Mouse (Mus musculus) spleen, embryonic (tissue): ENCODE results near the gene Mroh3.

Source experiments
- CTCF ChIA-PET: fragments of 350-600 bp; sonication (Branson Sonifier 250); formaldehyde crosslinking; loops from one replicate; lab custom pipeline; 2022; lab: Charles Lee

Gene Mroh3

DNA sequence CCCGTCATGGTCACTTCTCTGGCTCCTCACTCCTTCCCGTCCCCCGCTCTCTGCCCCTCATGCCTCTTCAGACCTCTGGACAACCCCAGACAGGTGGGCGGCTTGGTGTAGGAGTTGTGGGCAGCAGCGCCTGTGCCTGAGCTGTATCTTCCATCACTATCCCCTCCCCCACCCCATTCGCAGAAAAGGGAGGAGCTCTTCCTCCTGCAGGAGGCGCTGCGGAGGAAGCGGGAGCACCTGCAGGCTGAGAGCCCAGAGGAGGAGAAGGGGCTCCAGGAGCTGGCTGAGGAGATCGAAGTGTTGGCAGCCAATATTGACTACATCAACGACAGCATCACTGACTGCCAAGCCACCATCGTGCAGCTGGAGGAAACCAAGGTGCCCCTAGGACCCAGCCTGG lies 52.8 kb downstream of the Mroh3 start:
- CTCF ChIA-PET, result no interaction called here

- CTCF ChIA-PET, result interaction anchor here (0.6 kb wide), 2 partner anchors 12 to 113 kb away, joined by 3 to 5 read pairs; no protein-coding TSS in a partner anchor
Measured at GRCm38 (mm10) chr1:136156951-136157350, 55.7 kb downstream of the Mroh3 start.

DNA sequence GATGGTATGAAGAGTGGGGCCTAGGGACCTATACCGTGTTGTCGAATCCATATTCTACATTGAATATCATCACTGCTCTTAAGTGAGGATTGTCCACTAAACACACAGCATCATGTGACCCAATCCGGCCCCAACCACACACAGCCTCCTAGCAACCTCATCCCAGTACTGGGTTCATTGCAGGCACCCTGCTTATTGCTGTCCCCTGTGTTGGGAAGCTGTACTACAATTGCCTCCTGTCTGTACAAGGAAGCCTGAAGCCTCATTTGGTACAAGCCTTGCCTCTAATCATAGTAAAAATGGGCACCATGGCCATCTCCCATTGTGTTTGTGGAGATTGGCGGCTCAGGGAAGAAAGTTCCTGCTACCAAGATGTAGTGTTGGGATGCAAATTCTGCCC lies 56.3 kb downstream of the Mroh3 start:
- CTCF ChIA-PET, result no interaction called here

- CTCF ChIA-PET, result no interaction called here
Measured at GRCm38 (mm10) chr1:136151371-136151770, 61.3 kb downstream of the Mroh3 start.

DNA sequence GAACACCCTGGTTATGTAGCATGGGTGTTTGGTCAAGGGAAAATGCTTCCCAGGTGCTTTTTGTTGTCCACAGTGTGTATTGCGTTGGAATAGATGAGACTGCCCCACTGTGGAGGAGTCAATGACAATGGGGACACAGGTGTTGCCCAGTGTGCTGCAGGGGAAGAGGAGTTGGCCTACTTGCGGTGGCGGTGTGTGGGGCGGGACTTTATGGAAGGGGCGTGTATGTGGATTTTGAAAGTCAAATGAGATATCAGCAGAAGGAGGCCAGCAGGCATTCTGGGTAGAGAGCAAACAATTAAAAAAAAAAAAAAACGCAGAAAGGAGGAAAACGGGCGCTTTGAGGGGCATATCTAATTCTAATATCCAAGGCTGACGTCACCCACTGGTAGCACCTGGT lies 62.9 kb downstream of the Mroh3 start:
- CTCF ChIA-PET, result no interaction called here

- CTCF ChIA-PET, result no interaction called here
Measured at GRCm38 (mm10) chr1:136143514-136143913, 69.1 kb downstream of the Mroh3 start.

DNA sequence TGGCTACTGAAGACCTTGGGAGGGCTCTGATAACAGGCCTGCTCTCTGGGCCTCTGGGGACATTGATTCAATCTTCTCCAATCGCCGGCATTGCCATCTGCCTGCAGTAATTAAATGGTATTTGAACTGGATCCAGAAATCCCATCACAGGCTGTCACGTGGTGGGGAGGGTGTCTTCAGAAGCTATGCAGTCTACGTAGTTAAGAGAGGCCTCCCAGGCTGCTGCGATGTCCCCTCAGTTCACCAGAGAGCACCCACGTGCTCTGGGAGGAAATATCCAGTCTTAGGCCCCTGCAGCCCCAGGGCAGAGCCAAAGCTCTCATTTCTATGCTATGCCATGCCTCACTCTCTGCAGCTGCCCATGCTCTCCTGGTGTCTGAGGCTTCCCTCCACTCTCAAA lies 70.3 kb downstream of the Mroh3 start:
- CTCF ChIA-PET, result interaction anchor here (0.8 kb wide), 1 partner anchor 23 kb away, joined by 3 read pairs; no protein-coding TSS in a partner anchor

DNA sequence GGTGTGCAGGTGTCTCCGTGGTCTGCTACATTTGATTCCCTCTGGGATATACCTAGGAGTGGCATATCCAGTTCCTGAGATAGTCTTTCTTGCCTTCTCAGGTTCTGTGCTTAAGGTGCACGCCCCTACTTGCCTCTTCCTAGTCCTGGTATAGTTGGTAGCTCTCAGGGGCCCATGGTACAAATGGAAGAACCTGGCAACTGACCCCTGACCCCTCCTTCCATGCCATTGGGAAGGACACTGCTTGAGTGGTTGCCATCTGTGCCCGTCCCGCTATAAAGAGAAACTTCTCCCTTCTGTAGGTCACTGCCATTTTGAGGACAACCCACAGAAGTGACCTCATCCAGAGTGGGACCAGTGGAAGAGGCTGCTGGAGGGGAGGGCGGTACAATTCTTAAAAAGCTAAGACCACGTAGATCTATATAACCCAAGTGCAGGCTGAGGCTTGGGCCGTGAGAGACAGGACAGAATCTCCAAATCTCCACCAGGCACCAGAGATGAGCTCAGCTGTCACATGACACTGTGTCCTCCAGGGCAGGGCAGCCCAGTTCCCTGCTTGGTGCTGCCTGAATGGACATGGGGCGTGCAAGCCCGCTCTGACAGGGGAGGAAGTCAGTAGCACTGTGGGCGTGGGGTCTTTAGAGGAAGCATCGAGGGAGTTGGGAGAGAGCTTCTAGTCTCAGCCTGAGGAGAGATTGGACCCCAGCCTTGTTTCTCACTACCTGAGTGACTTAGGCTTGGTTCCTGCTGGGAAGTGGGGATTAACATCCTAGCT lies 71.3 kb downstream of the Mroh3 start:
- CTCF ChIA-PET, result interaction anchor here (0.8 kb wide), 1 partner anchor 24 kb away, joined by 3 read pairs; no protein-coding TSS in a partner anchor

DNA sequence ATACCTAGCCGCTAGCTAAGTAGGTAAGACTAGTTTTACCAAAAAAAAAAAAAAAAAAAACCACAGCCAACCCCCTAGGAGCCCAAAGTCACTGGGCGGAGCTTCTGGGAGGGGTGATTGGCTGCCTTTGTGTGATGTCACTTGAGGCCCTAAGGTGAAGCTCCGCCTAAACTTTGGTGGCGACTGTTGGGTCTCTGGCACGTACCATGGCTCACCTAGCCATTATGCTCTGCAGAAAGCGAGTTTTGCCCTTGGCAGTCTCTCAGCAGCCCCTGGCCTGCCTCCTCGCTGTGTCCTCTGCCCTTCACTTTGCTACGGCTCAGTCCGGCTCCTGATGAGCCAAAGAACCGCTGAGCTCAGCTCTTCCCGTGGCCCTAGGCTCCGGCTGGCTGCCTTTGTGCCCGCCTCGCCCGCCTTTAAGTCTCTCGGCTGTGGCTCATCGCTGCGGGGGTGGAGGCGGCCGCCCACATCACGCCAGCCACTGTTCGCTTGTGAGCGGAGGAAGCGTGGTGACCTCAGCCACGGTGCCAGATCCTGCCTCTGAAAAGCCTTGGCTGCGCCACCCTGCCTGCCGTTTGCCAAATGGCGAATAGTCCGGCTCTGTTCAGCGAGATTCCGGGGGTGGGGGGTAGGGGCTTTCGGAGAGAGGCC lies 72.5 kb downstream of the Mroh3 start:
- CTCF ChIA-PET, result interaction anchor here (1.6 kb wide), 1 partner anchor 10 kb away, joined by 8 read pairs; no protein-coding TSS in a partner anchor

DNA sequence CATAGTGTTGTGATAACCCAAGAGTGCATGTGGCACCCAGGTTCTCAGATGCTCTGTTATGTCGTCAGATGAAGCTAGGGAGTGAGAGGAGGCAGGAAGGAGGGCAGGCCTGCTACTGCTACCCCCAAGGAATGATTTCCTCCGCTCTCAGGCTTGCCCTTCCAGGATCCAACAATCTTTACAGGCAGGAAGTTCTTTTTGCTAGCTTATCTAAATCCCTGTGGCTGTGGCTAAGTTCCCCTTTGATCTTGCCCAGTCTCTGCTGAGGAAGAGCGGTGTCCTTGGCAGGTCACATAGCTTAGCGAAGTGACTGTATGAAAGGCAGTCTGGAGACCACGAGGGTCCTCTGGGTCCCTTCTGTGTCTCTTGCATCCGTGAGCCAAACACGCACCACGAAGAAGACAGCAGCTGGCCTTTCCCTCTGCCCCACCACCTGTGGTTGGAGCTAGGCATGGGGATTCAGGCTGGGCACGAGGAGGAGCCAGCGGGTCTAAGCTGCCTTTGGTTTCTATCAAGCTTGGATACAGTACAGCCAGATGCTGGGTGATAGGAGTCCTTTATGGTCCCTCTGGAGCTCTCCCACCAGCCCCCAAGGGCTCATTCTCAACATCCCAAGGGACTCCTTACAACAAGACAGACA lies 74.3 kb downstream of the Mroh3 start:
- CTCF ChIA-PET, result interaction anchor here (1.0 to 1.6 kb wide), 2 partner anchors 8 to 36 kb away, joined by 3 to 8 read pairs; no protein-coding TSS in a partner anchor

DNA sequence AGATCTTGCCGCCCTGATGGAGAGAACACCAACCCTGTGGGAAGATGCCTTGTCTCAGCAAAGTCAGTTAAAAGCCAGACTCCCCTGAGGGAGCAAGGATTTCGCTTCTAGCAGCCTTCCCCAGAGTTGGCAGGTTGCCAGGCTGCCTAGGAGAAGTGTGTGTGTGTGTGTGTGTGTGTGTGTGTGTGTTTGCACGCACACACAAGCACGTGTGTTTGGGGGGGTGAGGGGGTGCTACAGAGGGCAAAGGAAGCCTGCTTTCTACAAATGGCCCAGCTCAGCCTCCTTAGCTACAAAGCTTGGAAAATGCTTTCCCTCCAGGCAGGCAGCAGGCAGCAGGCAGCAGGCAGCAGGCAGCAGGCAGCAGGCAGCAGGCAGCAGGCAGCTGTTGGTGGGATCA lies 75.1 kb downstream of the Mroh3 start:
- CTCF ChIA-PET, result no interaction called here

GRCm38 (mm10) chr1:136137071-136137531 lies 75.5 kb downstream of the Mroh3 start:
- CTCF ChIA-PET, result no interaction called here

DNA sequence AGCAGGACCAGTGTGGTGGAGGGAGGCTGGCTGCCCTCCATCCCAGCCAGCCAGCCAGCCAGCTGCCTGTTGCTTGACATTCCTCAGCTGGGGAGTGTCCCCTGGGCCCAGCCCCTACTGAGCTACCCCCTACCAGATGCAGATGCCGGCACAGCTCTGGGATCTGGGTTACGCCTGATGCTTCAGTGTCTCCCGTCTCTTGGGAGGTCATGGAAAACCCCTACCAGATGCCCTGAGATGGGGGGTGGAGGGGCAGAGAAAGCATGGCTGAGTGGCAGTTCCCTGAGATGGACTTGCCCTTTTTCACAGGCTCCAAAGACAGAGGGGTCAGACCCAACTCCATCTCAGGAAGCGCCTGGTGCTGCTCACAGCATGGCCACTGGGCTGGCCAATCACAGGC lies 76.1 kb downstream of the Mroh3 start:
- CTCF ChIA-PET, result no interaction called here

DNA sequence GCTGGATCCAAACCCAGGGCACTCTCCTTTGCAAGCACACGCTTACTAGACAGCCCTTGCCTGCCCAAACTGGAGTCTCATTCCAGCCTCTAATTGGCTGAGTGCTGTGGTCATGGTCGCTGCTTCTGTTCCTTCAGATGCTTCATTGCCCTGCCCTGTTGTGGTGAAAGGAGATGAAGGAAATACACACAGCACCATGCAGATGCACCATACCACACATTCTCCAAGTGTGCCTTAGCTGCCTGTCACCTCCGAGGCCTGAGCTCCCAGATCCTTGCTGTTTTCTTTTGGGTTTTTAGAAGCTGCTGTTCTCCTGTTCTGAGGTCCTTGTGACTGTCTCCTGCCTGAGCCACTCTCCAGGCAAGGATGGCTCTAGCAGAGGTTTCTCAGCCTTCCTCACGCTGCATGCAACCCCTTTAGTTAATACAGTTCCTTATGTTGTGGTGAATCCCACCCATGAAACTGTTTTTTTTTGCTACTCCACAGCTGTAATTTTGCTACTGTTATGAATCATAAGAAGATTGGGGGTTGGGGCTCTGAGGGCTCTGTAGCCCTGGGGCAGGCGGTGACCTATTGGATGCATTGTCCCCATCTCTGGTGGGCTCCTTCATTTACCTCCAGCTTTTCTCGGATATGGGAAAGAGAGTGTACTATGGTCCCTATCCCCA lies 76.7 kb downstream of the Mroh3 start:
- CTCF ChIA-PET, result no interaction called here

DNA sequence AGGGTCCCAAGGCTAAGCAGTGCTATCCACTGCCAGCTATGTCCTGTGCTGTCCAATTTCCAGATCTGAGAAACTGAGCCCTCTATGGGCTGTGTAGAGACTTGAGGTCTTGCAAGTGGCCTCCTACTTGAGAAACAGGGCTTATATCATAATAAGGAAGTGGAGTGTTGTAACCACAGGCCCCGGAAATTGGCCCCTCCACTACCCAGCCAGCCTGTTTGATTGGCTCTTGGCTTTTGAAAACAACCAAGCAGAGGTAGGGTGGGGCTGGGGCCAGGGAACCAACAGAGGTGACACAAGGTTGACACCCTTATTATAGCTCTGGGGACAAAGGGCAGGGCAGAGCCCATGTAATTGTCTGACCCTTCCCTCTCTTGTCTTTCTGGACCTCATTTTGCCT lies 77.6 kb downstream of the Mroh3 start:
- CTCF ChIA-PET, result no interaction called here

- CTCF ChIA-PET, result interaction anchor here (0.6 kb wide), 1 partner anchor 24 kb away, joined by 4 read pairs; no protein-coding TSS in a partner anchor
Measured at GRCm38 (mm10) chr1:136134547-136134946, 78.1 kb downstream of the Mroh3 start.

- CTCF ChIA-PET, result no interaction called here
Measured at GRCm38 (mm10) chr1:136133570-136134240, 78.9 kb downstream of the Mroh3 start.

DNA sequence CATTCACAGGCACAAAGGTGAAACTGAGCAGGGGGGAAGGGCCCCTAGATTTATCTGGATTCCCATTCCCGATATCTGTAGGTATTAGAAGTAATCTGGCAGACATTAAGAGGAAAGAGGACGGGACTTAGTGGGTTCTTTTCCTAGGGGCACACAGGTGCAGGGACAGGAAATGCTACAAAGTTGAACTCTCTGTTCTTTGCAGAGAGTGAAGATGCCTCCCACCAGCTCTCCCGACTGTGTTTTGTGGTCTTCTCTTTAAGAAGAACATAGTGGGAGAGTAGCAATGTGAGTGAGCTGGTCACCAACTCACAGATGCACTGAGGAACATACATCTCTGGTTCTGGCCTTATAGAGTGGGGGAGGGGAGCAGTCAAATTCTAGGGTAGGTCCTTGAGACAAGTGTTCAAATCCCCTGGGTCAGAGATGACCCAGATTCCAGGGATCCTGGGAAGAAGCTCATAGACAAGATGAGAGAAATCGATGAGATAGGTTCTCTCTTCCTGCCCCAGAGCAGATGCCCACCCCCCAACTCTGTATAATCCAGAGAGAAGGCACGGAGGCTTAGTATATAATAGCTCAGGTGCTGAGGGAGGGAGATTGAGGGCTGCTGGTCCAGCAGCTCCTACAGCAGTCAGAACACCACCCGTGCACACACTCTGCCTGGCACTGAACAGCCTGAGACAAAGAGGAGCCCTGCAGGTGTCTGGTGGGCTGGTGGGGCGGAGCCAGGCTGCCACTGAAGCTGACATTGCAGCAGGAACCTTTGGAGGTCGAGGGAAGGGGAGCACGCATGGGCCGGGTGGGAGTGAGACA lies 80.0 kb downstream of the Mroh3 start:
- CTCF ChIA-PET, result no interaction called here
